Mouse (Mus musculus): ENCODE measurements at regions not wholly inside any gene's neighbourhood (a gene's known extent, or its start where the extent isn't known, plus 50 kb on each side); places are given as distances from the start of the nearest gene placed in this dataset.
"Not testable (repeated sequence)": the region's sequence is repeated elsewhere in the genome, so short reads cannot be mapped to it uniquely, and the experiment has no call there.

DNA sequence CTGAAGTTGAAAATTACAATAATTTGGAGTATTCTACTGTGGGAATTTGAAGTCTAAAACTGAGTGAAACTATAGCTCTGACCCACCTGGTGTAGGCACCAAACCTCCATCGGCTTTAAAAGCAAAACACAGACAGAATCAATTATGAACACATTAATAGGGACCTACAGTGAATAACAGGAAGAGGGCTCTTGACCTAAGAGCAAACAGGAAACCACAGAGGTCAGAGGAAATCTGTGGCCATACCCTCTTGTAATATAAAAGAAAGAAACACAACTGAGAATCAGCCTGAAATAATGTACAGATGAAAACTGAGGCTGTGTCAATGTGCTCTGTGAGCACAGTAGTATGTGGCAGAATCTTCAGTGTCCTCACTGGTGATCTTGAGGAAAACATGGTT is 789.7 kb upstream of the Zfp386 start:
- H3K9ac ChIP-seq (ENCODE audit: low read depth, low read length), result no peak overlapping the region
- TF ChIP-seq CTCF (IDR thresholded peaks at IDR 0.05; ENCODE audit: low read depth, low read length) (no peak), POLR2A (IDR thresholded peaks at IDR 0.05; ENCODE audit: extremely low read depth, insufficient read depth, low read length) (no peak)
- H3K4me3 ChIP-seq (ENCODE audit: insufficient read depth, low read depth, low read length), result no peak overlapping the region
- no peaks in the 10 kb centered on the region for H3K79me2 ChIP-seq (ENCODE audit: control insufficient read depth, insufficient read depth, low read length)
- DNase-seq (ENCODE audit: extremely low read depth, low read depth, low spot score), result no peak
- no peaks in the 10 kb centered on the region for H3K4me1 ChIP-seq (ENCODE audit: control insufficient read depth, insufficient read depth, low read length)
- no peak overlapping the region for H3K27ac ChIP-seq (replicated peaks; ENCODE audit: insufficient read depth, low read depth, low read length)
- 59% methylated on average over 1 of the region's 1 CpGs for WGBS
- no peaks in the 10 kb centered on the region for H3K36me3 ChIP-seq (ENCODE audit: control insufficient read depth, insufficient read depth, low read length)
- no peaks in the 10 kb centered on the region for H3K27me3 ChIP-seq (ENCODE audit: control insufficient read depth, insufficient read depth, low read length)

DNA sequence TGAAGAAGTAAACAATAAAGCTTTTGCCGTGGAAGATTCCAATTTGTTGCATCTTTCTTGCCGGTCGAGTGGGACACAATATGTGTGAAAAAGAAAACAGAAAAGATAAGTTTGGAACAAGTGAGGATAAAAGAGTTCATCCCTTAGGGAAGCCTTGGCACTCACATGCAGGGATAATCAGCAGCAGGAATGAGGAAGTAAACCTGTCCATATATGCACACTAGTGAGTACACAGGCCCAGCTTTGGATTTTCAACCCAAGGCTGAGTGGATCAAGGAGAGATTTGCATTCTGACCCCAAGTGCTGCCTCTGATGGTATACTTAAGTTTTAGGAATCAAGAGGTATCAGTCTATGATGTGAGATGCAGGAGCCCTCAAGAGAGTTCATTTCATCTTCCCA is 788.8 kb upstream of the Zfp386 start:
- Histone ChIP-seq H3K4me3 (ENCODE audit: insufficient read depth, low read depth, low read length) (no peak overlapping the region), H3K27me3 (ENCODE audit: control insufficient read depth, insufficient read depth, low read length) (no peaks in the 10 kb centered on the region), H3K9ac (ENCODE audit: low read depth, low read length) (no peak overlapping the region), H3K27ac (replicated peaks; ENCODE audit: insufficient read depth, low read depth, low read length) (no peak overlapping the region), H3K36me3 (ENCODE audit: control insufficient read depth, insufficient read depth, low read length) (no peaks in the 10 kb centered on the region), H3K79me2 (ENCODE audit: control insufficient read depth, insufficient read depth, low read length) (no peaks in the 10 kb centered on the region), H3K4me1 (ENCODE audit: control insufficient read depth, insufficient read depth, low read length) (no peaks in the 10 kb centered on the region)
- no peak for TF ChIP-seq POLR2A (IDR thresholded peaks at IDR 0.05; ENCODE audit: extremely low read depth, insufficient read depth, low read length)
- no peak for TF ChIP-seq CTCF (IDR thresholded peaks at IDR 0.05; ENCODE audit: low read depth, low read length)
- no peak for DNase-seq (ENCODE audit: extremely low read depth, low read depth, low spot score)
- 83% methylated on average over 3 of the region's 3 CpGs for WGBS

DNA sequence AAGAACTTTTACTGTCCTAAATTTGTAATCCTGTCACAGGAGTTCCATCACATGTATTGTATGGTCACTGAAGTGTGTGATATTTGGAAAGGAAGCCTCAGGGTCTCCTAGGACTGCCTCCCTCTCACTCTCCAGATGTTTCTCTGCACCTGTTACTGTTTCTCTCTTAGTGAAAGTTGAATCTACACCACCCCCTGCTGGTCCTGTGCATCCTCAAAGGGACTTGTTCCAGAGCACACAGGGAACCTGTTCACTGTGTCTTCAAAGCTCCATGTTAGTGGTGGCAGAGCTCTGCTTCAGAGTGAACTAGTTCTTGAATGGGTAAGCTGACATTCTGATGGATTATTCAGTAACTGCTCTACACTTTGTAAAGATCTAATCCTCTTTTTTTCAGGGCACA is 785.1 kb upstream of the Zfp386 start:
- H3K27me3 ChIP-seq (ENCODE audit: control insufficient read depth, insufficient read depth, low read length); DNase-seq (ENCODE audit: extremely low read depth, low read depth, low spot score); H3K4me3 ChIP-seq (ENCODE audit: insufficient read depth, low read depth, low read length); H3K79me2 ChIP-seq (ENCODE audit: control insufficient read depth, insufficient read depth, low read length); H3K4me1 ChIP-seq (ENCODE audit: control insufficient read depth, insufficient read depth, low read length); H3K27ac ChIP-seq (replicated peaks; ENCODE audit: insufficient read depth, low read depth, low read length); H3K36me3 ChIP-seq (ENCODE audit: control insufficient read depth, insufficient read depth, low read length); H3K9ac ChIP-seq (ENCODE audit: low read depth, low read length): not testable (repeated sequence)

DNA sequence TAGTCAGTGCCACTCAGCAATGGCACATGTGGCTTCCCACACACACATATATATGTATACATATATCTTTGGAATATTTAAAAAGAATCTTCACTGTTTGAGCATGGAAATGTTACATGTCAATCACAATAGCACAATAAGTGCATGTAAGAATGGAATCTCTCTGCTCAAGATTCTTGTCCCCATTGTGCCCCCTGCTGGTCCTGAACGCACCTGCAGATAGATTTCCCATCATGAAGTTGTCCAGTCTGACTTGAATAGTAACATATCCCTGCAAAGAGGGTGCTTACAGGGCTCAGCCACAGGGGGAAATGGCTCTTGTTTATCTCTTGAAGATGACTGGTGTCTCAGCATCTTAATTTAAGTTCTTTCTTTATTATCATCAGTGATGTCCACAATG is 770.8 kb upstream of the Zfp386 start:
- not testable (repeated sequence) for H3K79me2 ChIP-seq (ENCODE audit: control insufficient read depth, insufficient read depth, low read length); H3K27ac ChIP-seq (replicated peaks; ENCODE audit: insufficient read depth, low read depth, low read length); H3K9ac ChIP-seq (ENCODE audit: low read depth, low read length); H3K27me3 ChIP-seq (ENCODE audit: control insufficient read depth, insufficient read depth, low read length); DNase-seq (ENCODE audit: extremely low read depth, low read depth, low spot score); H3K4me3 ChIP-seq (ENCODE audit: insufficient read depth, low read depth, low read length); H3K36me3 ChIP-seq (ENCODE audit: control insufficient read depth, insufficient read depth, low read length); H3K4me1 ChIP-seq (ENCODE audit: control insufficient read depth, insufficient read depth, low read length)
- WGBS, result 58% methylated on average over 1 of the region's 1 CpGs

DNA sequence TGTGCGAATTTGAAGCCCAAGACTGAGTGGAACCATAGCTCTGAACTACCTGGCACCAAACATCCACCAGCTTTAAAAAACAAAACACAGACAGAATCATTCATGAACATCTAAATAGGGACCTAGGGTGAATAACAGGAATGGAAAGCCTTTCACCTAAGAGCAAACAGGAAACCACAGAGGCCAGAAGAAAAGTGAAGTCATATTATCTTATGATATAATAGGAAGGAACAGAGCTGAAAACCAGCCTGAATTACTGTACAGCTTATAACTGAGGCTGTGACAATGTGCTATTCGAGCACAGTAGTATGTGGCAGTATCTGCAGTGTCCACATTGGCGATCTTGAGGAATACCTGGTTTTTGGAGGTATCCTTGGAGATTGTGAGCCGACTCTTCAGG is 753.8 kb upstream of the Zfp386 start:
- not testable (repeated sequence) for H3K9ac ChIP-seq (ENCODE audit: low read depth, low read length); H3K27ac ChIP-seq (replicated peaks; ENCODE audit: insufficient read depth, low read depth, low read length); H3K79me2 ChIP-seq (ENCODE audit: control insufficient read depth, insufficient read depth, low read length); DNase-seq (ENCODE audit: extremely low read depth, low read depth, low spot score); H3K36me3 ChIP-seq (ENCODE audit: control insufficient read depth, insufficient read depth, low read length); H3K4me1 ChIP-seq (ENCODE audit: control insufficient read depth, insufficient read depth, low read length); H3K27me3 ChIP-seq (ENCODE audit: control insufficient read depth, insufficient read depth, low read length); H3K4me3 ChIP-seq (ENCODE audit: insufficient read depth, low read depth, low read length)
- 55% methylated on average over 4 of the region's 4 CpGs for whole genome bisulfite sequencing

DNA sequence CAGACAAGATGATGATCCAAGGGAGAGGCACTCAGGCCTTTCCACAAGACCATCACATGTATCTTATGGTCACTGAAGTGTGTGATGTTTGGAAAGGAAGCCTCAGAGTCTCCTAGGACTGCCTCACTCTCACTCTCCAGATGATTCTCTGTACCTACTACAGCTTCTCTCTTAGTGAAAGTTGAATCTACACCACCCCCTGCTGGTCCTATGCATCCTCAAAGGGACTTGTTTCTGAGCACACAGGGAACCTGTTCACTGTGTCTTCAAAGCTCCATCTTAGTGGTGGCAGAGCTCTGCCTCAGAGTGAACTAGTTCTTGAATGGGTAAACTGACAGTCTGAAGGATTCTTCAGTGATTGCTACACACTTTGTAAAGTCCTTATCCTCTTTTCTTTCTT is 749.5 kb upstream of the Zfp386 start:
- H3K36me3 ChIP-seq (ENCODE audit: control insufficient read depth, insufficient read depth, low read length); H3K27ac ChIP-seq (replicated peaks; ENCODE audit: insufficient read depth, low read depth, low read length); H3K9ac ChIP-seq (ENCODE audit: low read depth, low read length); H3K4me3 ChIP-seq (ENCODE audit: insufficient read depth, low read depth, low read length); H3K27me3 ChIP-seq (ENCODE audit: control insufficient read depth, insufficient read depth, low read length); DNase-seq (ENCODE audit: extremely low read depth, low read depth, low spot score); H3K4me1 ChIP-seq (ENCODE audit: control insufficient read depth, insufficient read depth, low read length); H3K79me2 ChIP-seq (ENCODE audit: control insufficient read depth, insufficient read depth, low read length): not testable (repeated sequence)

- Histone ChIP-seq H3K27ac (replicated peaks; ENCODE audit: insufficient read depth, low read depth, low read length) (no peak overlapping the region), H3K9ac (ENCODE audit: low read depth, low read length) (no peak overlapping the region), H3K36me3 (ENCODE audit: control insufficient read depth, insufficient read depth, low read length) (no peaks in the 10 kb centered on the region), H3K27me3 (ENCODE audit: control insufficient read depth, insufficient read depth, low read length) (no peaks in the 10 kb centered on the region), H3K79me2 (ENCODE audit: control insufficient read depth, insufficient read depth, low read length) (no peaks in the 10 kb centered on the region), H3K4me1 (ENCODE audit: control insufficient read depth, insufficient read depth, low read length) (no peaks in the 10 kb centered on the region), H3K4me3 (ENCODE audit: insufficient read depth, low read depth, low read length) (no peak overlapping the region)
- TF ChIP-seq POLR2A (IDR thresholded peaks at IDR 0.05; ENCODE audit: extremely low read depth, insufficient read depth, low read length), result no peak
- no peak for TF ChIP-seq CTCF (IDR thresholded peaks at IDR 0.05; ENCODE audit: low read depth, low read length)
- no peak for DNase-seq (ENCODE audit: extremely low read depth, low read depth, low spot score)
Measured at GRCm38 (mm10) chr12:115311956-115312355, 735.6 kb upstream of the Zfp386 start.

DNA sequence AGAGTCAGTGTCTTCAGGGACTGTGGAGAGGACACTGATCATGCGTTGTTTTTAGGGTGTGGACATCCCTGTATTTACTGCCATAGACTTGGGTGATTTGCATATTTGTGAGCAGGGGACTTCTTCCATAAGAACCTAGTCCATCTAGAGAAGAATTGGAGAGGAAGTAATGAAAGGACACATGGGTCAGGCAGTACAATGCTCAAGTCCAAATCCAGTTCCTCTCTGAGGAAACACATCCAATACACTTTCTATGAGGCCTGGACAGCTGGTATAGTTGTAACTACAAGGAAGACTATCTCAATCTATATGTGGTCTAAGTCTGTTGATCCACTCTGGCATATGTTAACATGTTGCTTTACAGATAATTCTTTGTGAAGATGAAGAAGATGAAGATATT is 734.9 kb upstream of the Zfp386 start:
- H3K4me3 ChIP-seq (ENCODE audit: insufficient read depth, low read depth, low read length); H3K4me1 ChIP-seq (ENCODE audit: control insufficient read depth, insufficient read depth, low read length); H3K9ac ChIP-seq (ENCODE audit: low read depth, low read length); H3K79me2 ChIP-seq (ENCODE audit: control insufficient read depth, insufficient read depth, low read length); H3K36me3 ChIP-seq (ENCODE audit: control insufficient read depth, insufficient read depth, low read length); H3K27ac ChIP-seq (replicated peaks; ENCODE audit: insufficient read depth, low read depth, low read length); H3K27me3 ChIP-seq (ENCODE audit: control insufficient read depth, insufficient read depth, low read length); DNase-seq (ENCODE audit: extremely low read depth, low read depth, low spot score): not testable (repeated sequence)
- 63% methylated on average over 1 of the region's 1 CpGs for WGBS

DNA sequence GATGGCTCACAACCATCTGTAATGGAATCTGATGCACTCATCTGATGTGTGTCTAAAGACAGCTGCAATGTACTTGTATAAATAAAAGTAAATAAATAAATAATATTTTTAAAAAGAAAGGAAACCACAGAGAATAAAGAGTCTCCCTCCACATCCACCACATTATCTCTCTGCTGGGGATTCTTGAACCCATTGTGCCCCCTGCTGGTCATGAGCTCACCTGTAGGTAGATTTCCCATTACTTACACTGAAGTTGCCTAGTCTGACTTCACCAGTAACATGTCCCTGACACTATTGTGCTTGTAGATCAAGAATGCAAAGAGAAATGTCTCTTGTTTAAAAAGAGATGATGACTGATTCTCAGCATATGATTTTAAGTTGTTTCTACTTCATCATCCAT is 726.9 kb upstream of the Zfp386 start:
- H3K4me3 ChIP-seq (ENCODE audit: insufficient read depth, low read depth, low read length); H3K27me3 ChIP-seq (ENCODE audit: control insufficient read depth, insufficient read depth, low read length); H3K79me2 ChIP-seq (ENCODE audit: control insufficient read depth, insufficient read depth, low read length); H3K4me1 ChIP-seq (ENCODE audit: control insufficient read depth, insufficient read depth, low read length); H3K36me3 ChIP-seq (ENCODE audit: control insufficient read depth, insufficient read depth, low read length); H3K27ac ChIP-seq (replicated peaks; ENCODE audit: insufficient read depth, low read depth, low read length); H3K9ac ChIP-seq (ENCODE audit: low read depth, low read length): not testable (repeated sequence)
- DNase-seq (ENCODE audit: extremely low read depth, low read depth, low spot score), result peak; percentile 9
